Mouse (Mus musculus): Measurements from ENCODE around the gene Tmem86a. TPM values are rescaled to one million over a fixed set of nuclear protein-coding genes. Genes with fewer than 3 reads are reported as not detected.

Tmem86a gene
- polyA plus RNA-seq, 1 experiment from 2014 or later: 12.3 TPM

- DNase-seq (ENCODE audit: low spot score) (no peak), ATAC-seq (replicated peaks; ENCODE audit: insufficient number of reproducible peaks, low FRiP score, low TSS enrichment, low read depth) (no peak)
- Histone ChIP-seq H3K36me3 (replicated peaks; ENCODE audit: control insufficient read depth, insufficient read depth, low read depth, low read length) (no peaks in the 10 kb centered on the region), H3K4me2 (ENCODE audit: low read depth, low read length) (no peak overlapping the region), H3K4me3 (ENCODE audit: low read depth, low read length) (no peak overlapping the region), H3K27ac (replicated peaks; ENCODE audit: low read depth, low read length) (no peak overlapping the region), H3K9ac (replicated peaks; ENCODE audit: low read length) (no peak overlapping the region), H3K4me1 (ENCODE audit: control insufficient read depth, insufficient read depth, low read length) (no peaks in the 10 kb centered on the region), H3K27me3 (ENCODE audit: control insufficient read depth, insufficient read depth, low read length) (no peaks in the 10 kb centered on the region), H3K9me3 (replicated peaks; ENCODE audit: control insufficient read depth, low read length) (no peaks in the 10 kb centered on the region)
- 59% methylated on average over 5 of the region's 5 CpGs for WGBS
Measured at GRCm38 (mm10) chr7:47067879-47068278, 17.5 kb downstream of the Tmem86a start.

- DNase-seq (ENCODE audit: low spot score) (no peak), ATAC-seq (replicated peaks; ENCODE audit: insufficient number of reproducible peaks, low FRiP score, low TSS enrichment, low read depth) (no peak)
- WGBS: 75% methylated on average over 5 of the region's 5 CpGs
- H3K9ac ChIP-seq (replicated peaks; ENCODE audit: low read length): no peak overlapping the region
- H3K4me2 ChIP-seq (ENCODE audit: low read depth, low read length): no peak overlapping the region
- no peaks in the 10 kb centered on the region for H3K9me3 ChIP-seq (replicated peaks; ENCODE audit: control insufficient read depth, low read length)
- no peaks in the 10 kb centered on the region for H3K4me1 ChIP-seq (ENCODE audit: control insufficient read depth, insufficient read depth, low read length)
- H3K4me3 ChIP-seq (ENCODE audit: low read depth, low read length): no peak overlapping the region
- H3K27ac ChIP-seq (replicated peaks; ENCODE audit: low read depth, low read length): no peak overlapping the region
- no peaks in the 10 kb centered on the region for H3K27me3 ChIP-seq (ENCODE audit: control insufficient read depth, insufficient read depth, low read length)
- no peaks in the 10 kb centered on the region for H3K36me3 ChIP-seq (replicated peaks; ENCODE audit: control insufficient read depth, insufficient read depth, low read depth, low read length)
Measured at GRCm38 (mm10) chr7:47072551-47072950, 22.1 kb downstream of the Tmem86a start.

GRCm38 (mm10) chr7:47073536-47074521 is 23.4 kb downstream of the Tmem86a start:
- Histone ChIP-seq H3K9ac (replicated peaks; ENCODE audit: low read length) (no peak overlapping the region), H3K4me2 (ENCODE audit: low read depth, low read length) (no peak overlapping the region), H3K4me3 (ENCODE audit: low read depth, low read length) (no peak overlapping the region), H3K36me3 (replicated peaks; ENCODE audit: control insufficient read depth, insufficient read depth, low read depth, low read length) (no peaks in the 10 kb centered on the region), H3K27me3 (ENCODE audit: control insufficient read depth, insufficient read depth, low read length) (no peaks in the 10 kb centered on the region), H3K4me1 (ENCODE audit: control insufficient read depth, insufficient read depth, low read length) (no peaks in the 10 kb centered on the region), H3K27ac (replicated peaks; ENCODE audit: low read depth, low read length) (no peak overlapping the region), H3K9me3 (replicated peaks; ENCODE audit: control insufficient read depth, low read length) (no peaks in the 10 kb centered on the region)
- WGBS: 51% methylated on average over 18 of the region's 18 CpGs
- no peak for DNase-seq (ENCODE audit: low spot score)
- no peak for ATAC-seq (replicated peaks; ENCODE audit: insufficient number of reproducible peaks, low FRiP score, low TSS enrichment, low read depth)

GRCm38 (mm10) chr7:47076193-47076592 is 25.8 kb downstream of the Tmem86a start:
- Histone ChIP-seq H3K9me3 (replicated peaks; ENCODE audit: control insufficient read depth, low read length) (no peaks in the 10 kb centered on the region), H3K36me3 (replicated peaks; ENCODE audit: control insufficient read depth, insufficient read depth, low read depth, low read length) (no peaks in the 10 kb centered on the region), H3K27ac (replicated peaks; ENCODE audit: low read depth, low read length) (no peak overlapping the region), H3K4me1 (ENCODE audit: control insufficient read depth, insufficient read depth, low read length) (no peaks in the 10 kb centered on the region), H3K4me2 (ENCODE audit: low read depth, low read length) (no peak overlapping the region), H3K4me3 (ENCODE audit: low read depth, low read length) (no peak overlapping the region), H3K9ac (replicated peaks; ENCODE audit: low read length) (no peak overlapping the region), H3K27me3 (ENCODE audit: control insufficient read depth, insufficient read depth, low read length) (no peaks in the 10 kb centered on the region)
- no peak for ATAC-seq (replicated peaks; ENCODE audit: insufficient number of reproducible peaks, low FRiP score, low TSS enrichment, low read depth)
- no peak for DNase-seq (ENCODE audit: low spot score)
- WGBS: 73% methylated on average over 6 of the region's 6 CpGs

- DNase-seq (ENCODE audit: low spot score): no peak
- Histone ChIP-seq H3K27me3 (ENCODE audit: control insufficient read depth, insufficient read depth, low read length) (no peaks in the 10 kb centered on the region), H3K4me3 (ENCODE audit: low read depth, low read length) (no peak overlapping the region), H3K27ac (replicated peaks; ENCODE audit: low read depth, low read length) (no peak overlapping the region), H3K4me2 (ENCODE audit: low read depth, low read length) (no peak overlapping the region), H3K4me1 (ENCODE audit: control insufficient read depth, insufficient read depth, low read length) (no peaks in the 10 kb centered on the region), H3K36me3 (replicated peaks; ENCODE audit: control insufficient read depth, insufficient read depth, low read depth, low read length) (no peaks in the 10 kb centered on the region), H3K9ac (replicated peaks; ENCODE audit: low read length) (no peak overlapping the region), H3K9me3 (replicated peaks; ENCODE audit: control insufficient read depth, low read length) (no peaks in the 10 kb centered on the region)
- WGBS: 64% methylated on average over 3 of the region's 3 CpGs
- ATAC-seq (replicated peaks; ENCODE audit: insufficient number of reproducible peaks, low FRiP score, low TSS enrichment, low read depth): no peak
Measured at GRCm38 (mm10) chr7:47076729-47077128, 26.3 kb downstream of the Tmem86a start.

GRCm38 (mm10) chr7:47077451-47077850 is 27.1 kb downstream of the Tmem86a start:
- ATAC-seq (replicated peaks; ENCODE audit: insufficient number of reproducible peaks, low FRiP score, low TSS enrichment, low read depth) (no peak), DNase-seq (ENCODE audit: low spot score) (peak; percentile 47)
- H3K27me3 ChIP-seq (ENCODE audit: control insufficient read depth, insufficient read depth, low read length): no peaks in the 10 kb centered on the region
- no peak overlapping the region for H3K4me3 ChIP-seq (ENCODE audit: low read depth, low read length)
- H3K27ac ChIP-seq (replicated peaks; ENCODE audit: low read depth, low read length): no peak overlapping the region
- WGBS: 80% methylated on average over 8 of the region's 8 CpGs
- H3K9ac ChIP-seq (replicated peaks; ENCODE audit: low read length): no peak overlapping the region
- H3K36me3 ChIP-seq (replicated peaks; ENCODE audit: control insufficient read depth, insufficient read depth, low read depth, low read length): no peaks in the 10 kb centered on the region
- H3K4me1 ChIP-seq (ENCODE audit: control insufficient read depth, insufficient read depth, low read length): no peaks in the 10 kb centered on the region
- H3K4me2 ChIP-seq (ENCODE audit: low read depth, low read length): no peak overlapping the region
- no peaks in the 10 kb centered on the region for H3K9me3 ChIP-seq (replicated peaks; ENCODE audit: control insufficient read depth, low read length)

- no peak overlapping the region for H3K27ac ChIP-seq (replicated peaks; ENCODE audit: low read depth, low read length)
- H3K4me3 ChIP-seq (ENCODE audit: low read depth, low read length): no peak overlapping the region
- H3K27me3 ChIP-seq (ENCODE audit: control insufficient read depth, insufficient read depth, low read length): no peaks in the 10 kb centered on the region
- H3K36me3 ChIP-seq (replicated peaks; ENCODE audit: control insufficient read depth, insufficient read depth, low read depth, low read length): no peaks in the 10 kb centered on the region
- ATAC-seq (replicated peaks; ENCODE audit: insufficient number of reproducible peaks, low FRiP score, low TSS enrichment, low read depth) (no peak), DNase-seq (ENCODE audit: low spot score) (no peak)
- no peak overlapping the region for H3K4me2 ChIP-seq (ENCODE audit: low read depth, low read length)
- H3K9me3 ChIP-seq (replicated peaks; ENCODE audit: control insufficient read depth, low read length): no peaks in the 10 kb centered on the region
- H3K4me1 ChIP-seq (ENCODE audit: control insufficient read depth, insufficient read depth, low read length): no peaks in the 10 kb centered on the region
- no peak overlapping the region; the same call in 1 of the 2 replicates for H3K9ac ChIP-seq (replicated peaks; ENCODE audit: low read length)
- 72% methylated on average over 3 of the region's 3 CpGs for WGBS
Measured at GRCm38 (mm10) chr7:47080868-47081267, 30.5 kb downstream of the Tmem86a start.

GRCm38 (mm10) chr7:47081277-47081676 is 30.9 kb downstream of the Tmem86a start:
- H3K4me1 ChIP-seq (ENCODE audit: control insufficient read depth, insufficient read depth, low read length): no peaks in the 10 kb centered on the region

More at GRCm38 (mm10) chr7:47081277-47081676, 30.9 kb downstream of the Tmem86a start:
- Histone ChIP-seq H3K9me3 (replicated peaks; ENCODE audit: control insufficient read depth, low read length) (no peaks in the 10 kb centered on the region), H3K4me2 (ENCODE audit: low read depth, low read length) (no peak overlapping the region), H3K36me3 (replicated peaks; ENCODE audit: control insufficient read depth, insufficient read depth, low read depth, low read length) (no peaks in the 10 kb centered on the region), H3K9ac (replicated peaks; ENCODE audit: low read length) (no peak overlapping the region; the same call in 1 of the 2 replicates), H3K27me3 (ENCODE audit: control insufficient read depth, insufficient read depth, low read length) (no peaks in the 10 kb centered on the region), H3K4me3 (ENCODE audit: low read depth, low read length) (no peak overlapping the region), H3K27ac (replicated peaks; ENCODE audit: low read depth, low read length) (no peak overlapping the region)
- no peak for ATAC-seq (replicated peaks; ENCODE audit: insufficient number of reproducible peaks, low FRiP score, low TSS enrichment, low read depth)
- DNase-seq (ENCODE audit: low spot score): peak; percentile 70
- 51% methylated on average over 6 of the region's 6 CpGs for WGBS

All from embryonic facial prominence, embryonic 11.5 days (tissue).